Mouse (Mus musculus): ENCODE results near the gene Nim1k. TPM values are rescaled to one million over a fixed set of nuclear protein-coding genes. Genes with fewer than 3 reads are reported as not detected.
"Not testable (repeated sequence)": the region's sequence is repeated elsewhere in the genome, so short reads cannot be mapped to it uniquely, and the experiment has no call there.

The Nim1k gene
- polyA plus RNA-seq, 1 experiment from 2014 or later = 0.74 TPM

DNA sequence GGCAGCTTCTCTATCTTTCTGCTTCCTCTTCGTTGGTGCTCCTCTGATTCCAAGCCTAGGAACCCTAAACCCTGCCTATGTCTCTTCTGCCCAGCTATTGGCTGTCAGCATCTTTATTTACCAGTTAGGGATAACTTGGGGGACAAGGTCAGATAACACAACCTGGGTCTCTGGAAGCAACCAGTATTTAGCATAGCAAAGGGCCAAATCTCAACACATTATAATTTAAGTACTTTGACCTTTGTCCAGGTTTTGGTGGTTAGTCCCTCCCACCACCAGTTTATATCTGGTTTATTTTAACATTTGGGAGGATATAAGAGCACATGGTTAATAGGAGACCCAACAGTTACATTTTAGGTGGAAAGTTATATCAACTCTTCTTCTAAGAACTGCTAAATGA is 59.2 kb downstream of the Nim1k start:
- peaks cover 0 to 9% of the 10 kb centered on the region in 2 experiments for H3K4me1 ChIP-seq (ENCODE audit: control insufficient read depth in 2 of 2, insufficient read depth in 2 of 2, low read length in 2 of 2)
- H3K9me3 ChIP-seq (ENCODE audit: control insufficient read depth, low read length) = no peaks in the 10 kb centered on the region
- H3K27ac ChIP-seq (replicated peaks in 1 of 2; ENCODE audit: control insufficient read depth in 1 of 2, insufficient read depth in 1 of 2, low read depth in 2 of 2, low read length in 2 of 2) = no peak overlapping the region
- no peak overlapping the region for H3K9ac ChIP-seq (ENCODE audit: low read length)
- H3K27me3 ChIP-seq (ENCODE audit: control insufficient read depth, insufficient read depth, low read length) = no peaks in the 10 kb centered on the region
- 82% methylated on average over 1 of the region's 1 CpGs for WGBS
- ATAC-seq (ENCODE audit: insufficient number of reproducible peaks, insufficient read depth, low FRiP score, low read depth) = no peak
- no peak overlapping the region for H3K4me2 ChIP-seq (ENCODE audit: low read length)
- H3K36me3 ChIP-seq (ENCODE audit: control insufficient read depth, insufficient read depth, low read length) = peaks cover 28% of the 10 kb centered on the region
- H3K4me3 ChIP-seq (ENCODE audit: control insufficient read depth in 1 of 2, insufficient read depth in 1 of 2, low read depth in 1 of 2, low read length in 2 of 2) = no peak overlapping the region

DNA sequence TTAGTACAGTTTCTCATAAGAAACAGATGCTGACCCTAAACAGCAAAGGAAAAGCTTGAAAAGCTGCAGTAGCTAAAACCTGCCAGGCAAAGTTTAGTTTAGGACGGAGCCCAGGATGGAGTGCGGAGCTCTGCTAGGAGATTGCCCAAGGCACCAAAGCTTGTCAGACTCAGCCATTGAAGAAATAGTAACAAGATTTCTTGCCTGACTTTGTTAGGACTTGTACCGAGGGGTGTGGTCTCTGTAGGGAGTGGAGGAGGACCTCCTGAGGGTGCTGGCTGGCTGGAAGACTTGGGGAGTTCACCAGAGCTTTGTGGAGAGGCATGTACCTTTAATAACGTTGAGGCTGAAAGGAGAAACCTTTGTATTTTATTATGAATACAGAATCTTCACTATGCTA is 60.0 kb downstream of the Nim1k start:
- H3K9ac ChIP-seq (ENCODE audit: low read length) = no peak overlapping the region
- H3K4me1 ChIP-seq (ENCODE audit: control insufficient read depth in 2 of 2, insufficient read depth in 2 of 2, low read length in 2 of 2) = peaks cover 2 to 14% of the 10 kb centered on the region in 2 experiments
- no peak overlapping the region for H3K4me3 ChIP-seq (ENCODE audit: control insufficient read depth in 1 of 2, insufficient read depth in 1 of 2, low read depth in 1 of 2, low read length in 2 of 2)
- H3K4me2 ChIP-seq (ENCODE audit: low read length) = no peak overlapping the region
- H3K9me3 ChIP-seq (ENCODE audit: control insufficient read depth, low read length) = no peaks in the 10 kb centered on the region
- H3K27ac ChIP-seq (replicated peaks in 1 of 2; ENCODE audit: control insufficient read depth in 1 of 2, insufficient read depth in 1 of 2, low read depth in 2 of 2, low read length in 2 of 2) = no peak overlapping the region
- H3K36me3 ChIP-seq (ENCODE audit: control insufficient read depth, insufficient read depth, low read length) = peaks cover 20% of the 10 kb centered on the region
- 72% methylated on average over 4 of the region's 4 CpGs for WGBS
- H3K27me3 ChIP-seq (ENCODE audit: control insufficient read depth, insufficient read depth, low read length) = no peaks in the 10 kb centered on the region
- ATAC-seq (ENCODE audit: insufficient number of reproducible peaks, insufficient read depth, low FRiP score, low read depth) = no peak

DNA sequence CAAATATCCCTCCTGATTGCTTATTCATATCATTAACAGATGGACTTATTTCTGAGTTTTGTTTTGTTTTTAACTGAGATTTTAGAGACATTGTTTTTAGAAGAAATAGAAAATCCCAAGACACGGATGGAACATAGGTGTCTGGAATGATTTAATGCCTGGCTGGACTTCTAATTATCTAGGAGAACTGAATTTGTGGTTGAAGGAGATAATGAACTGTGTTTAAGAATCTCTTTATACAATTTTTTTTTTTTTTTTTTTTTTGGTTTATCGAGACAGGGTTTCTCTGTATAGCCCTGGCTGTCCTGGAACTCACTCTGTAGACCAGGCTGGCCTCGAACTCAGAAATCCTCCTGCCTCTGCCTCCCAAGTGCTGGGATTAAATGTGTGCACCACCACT is 63.7 kb downstream of the Nim1k start:
- Histone ChIP-seq H3K9ac (ENCODE audit: low read length) (peak overlapping the region; percentile 94), H3K4me3 (ENCODE audit: control insufficient read depth in 1 of 2, insufficient read depth in 1 of 2, low read depth in 1 of 2, low read length in 2 of 2) (peak overlapping the region in 1 of 2 experiments; percentile 93; a peak in 1 of 4 replicates), H3K4me1 (ENCODE audit: control insufficient read depth in 2 of 2, insufficient read depth in 2 of 2, low read length in 2 of 2) (peaks cover 2 to 14% of the 10 kb centered on the region in 2 experiments), H3K4me2 (ENCODE audit: low read length) (peak overlapping the region; percentile 82)
- H3K36me3 ChIP-seq (ENCODE audit: control insufficient read depth, insufficient read depth, low read length); ATAC-seq (ENCODE audit: insufficient number of reproducible peaks, insufficient read depth, low FRiP score, low read depth); H3K9me3 ChIP-seq (ENCODE audit: control insufficient read depth, low read length); H3K27ac ChIP-seq (replicated peaks in 1 of 2; ENCODE audit: control insufficient read depth in 1 of 2, insufficient read depth in 1 of 2, low read depth in 2 of 2, low read length in 2 of 2); H3K27me3 ChIP-seq (ENCODE audit: control insufficient read depth, insufficient read depth, low read length): not testable (repeated sequence)
- WGBS = 87% methylated on average over 3 of the region's 3 CpGs

DNA sequence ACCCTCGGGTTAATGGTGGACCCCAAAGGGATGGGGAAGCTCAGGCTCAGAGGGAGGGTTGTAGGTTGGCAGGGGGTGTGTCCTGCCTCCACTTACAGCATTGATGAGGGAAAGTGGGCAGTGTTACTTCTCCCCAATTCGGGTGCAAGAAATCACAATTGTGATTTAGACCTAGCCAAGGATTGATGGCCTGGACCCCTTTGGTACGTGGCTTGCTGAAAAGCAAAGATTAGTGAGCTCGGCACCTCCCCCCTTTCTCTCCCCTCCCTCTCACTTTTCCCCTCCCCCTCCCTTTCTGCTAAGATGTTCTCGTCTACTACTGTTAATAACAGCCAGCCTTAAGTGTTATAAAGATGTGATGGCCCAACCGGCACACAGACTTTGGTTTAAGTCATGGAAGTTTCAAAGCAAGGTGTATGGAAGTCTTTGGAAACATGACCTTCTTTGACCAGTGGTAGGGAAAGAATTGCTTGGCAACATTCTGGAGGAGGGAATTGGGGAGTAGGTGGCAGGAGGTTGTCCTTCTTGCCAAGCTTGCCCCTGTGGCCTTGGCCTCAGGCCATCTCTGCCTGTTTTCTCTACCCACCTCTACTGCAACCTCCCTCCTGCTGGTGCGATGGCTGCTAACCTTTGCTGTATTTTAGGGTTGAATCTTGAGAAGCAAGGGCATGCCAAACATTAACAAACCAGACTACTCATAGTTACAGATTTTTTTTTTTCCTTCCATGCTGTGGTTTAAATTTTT is 64.6 kb downstream of the Nim1k start:
- WGBS = 10% methylated on average over 7 of the region's 7 CpGs
- no peaks in the 10 kb centered on the region for H3K9me3 ChIP-seq (ENCODE audit: control insufficient read depth, low read length)
- H3K9ac ChIP-seq (ENCODE audit: low read length) = peak overlapping the region; percentile 94
- ATAC-seq (ENCODE audit: insufficient number of reproducible peaks, insufficient read depth, low FRiP score, low read depth) = no peak
- H3K27ac ChIP-seq (replicated peaks in 1 of 2; ENCODE audit: control insufficient read depth in 1 of 2, insufficient read depth in 1 of 2, low read depth in 2 of 2, low read length in 2 of 2) = peak overlapping the region; percentile 97 to 98
- H3K4me3 ChIP-seq (ENCODE audit: control insufficient read depth in 1 of 2, insufficient read depth in 1 of 2, low read depth in 1 of 2, low read length in 2 of 2) = peak overlapping the region; percentile 93 to 100
- H3K27me3 ChIP-seq (ENCODE audit: control insufficient read depth, insufficient read depth, low read length) = no peaks in the 10 kb centered on the region
- H3K36me3 ChIP-seq (ENCODE audit: control insufficient read depth, insufficient read depth, low read length) = 0 out of 2 replicates have a peak, but pooled peaks cover 2% of the 10 kb centered on the region
- H3K4me2 ChIP-seq (ENCODE audit: low read length) = peak overlapping the region; percentile 82
- H3K4me1 ChIP-seq (ENCODE audit: control insufficient read depth in 2 of 2, insufficient read depth in 2 of 2, low read length in 2 of 2) = peaks cover 2 to 14% of the 10 kb centered on the region in 2 experiments

DNA sequence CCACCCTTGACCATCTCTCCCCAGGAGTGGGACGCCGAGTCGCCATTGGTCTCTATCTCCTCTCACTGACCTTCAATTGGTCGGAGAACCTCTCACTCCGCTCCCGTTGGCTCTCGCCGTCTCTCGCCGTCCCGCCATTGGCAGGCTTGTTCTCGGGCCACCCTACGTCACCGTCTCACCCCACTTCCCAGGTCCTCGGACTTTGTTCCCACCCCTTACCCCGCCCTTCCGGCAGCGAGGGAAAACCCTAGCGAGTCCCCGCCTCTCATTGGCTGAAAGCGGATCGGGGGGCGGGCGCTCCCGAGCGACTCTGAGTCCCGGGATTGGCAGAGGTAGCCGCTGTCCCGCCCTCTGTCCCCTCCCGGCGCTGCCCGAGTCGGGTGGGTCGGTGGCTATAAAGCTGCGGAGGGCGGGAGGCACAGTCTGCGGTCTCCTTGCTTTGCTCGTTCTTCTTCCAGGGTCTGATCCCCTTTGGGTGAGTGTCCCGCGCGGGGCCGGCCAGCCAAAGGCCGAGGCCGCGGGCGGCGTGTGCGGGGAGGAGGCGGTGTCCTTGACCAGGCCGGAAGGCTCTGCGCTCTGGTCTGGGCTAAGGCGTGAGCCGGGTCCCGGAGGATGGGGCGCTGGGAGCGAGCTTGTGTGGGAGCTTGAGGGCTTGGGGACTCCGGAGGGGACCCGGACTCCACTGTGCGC is 65.5 kb downstream of the Nim1k start, which contains the start of gene Hmgcs1:
TSS of gene Hmgcs1 (plus strand) at position 341 of the 690 bp plus-strand sequence.
- Histone ChIP-seq H3K4me1 (ENCODE audit: control insufficient read depth in 2 of 2, insufficient read depth in 2 of 2, low read length in 2 of 2) (peaks cover 2 to 14% of the 10 kb centered on the region in 2 experiments), H3K9ac (ENCODE audit: low read length) (peak within 1 kb of the TSS; percentile 94), H3K9me3 (ENCODE audit: control insufficient read depth, low read length) (no peaks in the 10 kb centered on the region), H3K36me3 (ENCODE audit: control insufficient read depth, insufficient read depth, low read length) (0 out of 2 replicates have a peak, but pooled peaks cover 2% of the 10 kb centered on the region), H3K27me3 (ENCODE audit: control insufficient read depth, insufficient read depth, low read length) (no peaks in the 10 kb centered on the region), H3K27ac (replicated peaks in 1 of 2; ENCODE audit: control insufficient read depth in 1 of 2, insufficient read depth in 1 of 2, low read depth in 2 of 2, low read length in 2 of 2) (peak within 1 kb of the TSS; percentile 97 to 98), H3K4me2 (ENCODE audit: low read length) (peak within 1 kb of the TSS; percentile 82), H3K4me3 (ENCODE audit: control insufficient read depth in 1 of 2, insufficient read depth in 1 of 2, low read depth in 1 of 2, low read length in 2 of 2) (peak within 1 kb of the TSS; percentile 93 to 100)
- under 1% methylated on average over 59 of the region's 59 CpGs for WGBS
- ATAC-seq (ENCODE audit: insufficient number of reproducible peaks, insufficient read depth, low FRiP score, low read depth) = peak; percentile 100

DNA sequence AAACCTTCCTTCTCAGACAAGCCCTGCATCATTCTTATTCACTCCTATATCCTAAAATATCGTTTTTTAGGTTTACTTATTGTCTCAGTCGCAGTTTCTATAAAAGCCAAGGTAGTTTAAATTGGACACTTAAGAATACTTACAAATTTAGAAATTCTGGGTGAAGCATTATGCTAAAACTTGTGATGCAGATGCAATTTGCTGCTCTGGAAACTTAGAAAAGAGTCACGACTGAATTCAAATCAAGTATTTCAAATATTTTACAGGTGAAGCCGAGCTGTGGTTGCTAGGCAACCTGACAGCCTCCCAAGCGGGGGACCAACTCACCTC is 66.0 kb downstream of the Nim1k start:
- H3K27ac ChIP-seq (replicated peaks in 1 of 2; ENCODE audit: control insufficient read depth in 1 of 2, insufficient read depth in 1 of 2, low read depth in 2 of 2, low read length in 2 of 2) = no peak overlapping the region
- H3K4me2 ChIP-seq (ENCODE audit: low read length) = peak overlapping the region; percentile 65
- H3K9me3 ChIP-seq (ENCODE audit: control insufficient read depth, low read length) = no peaks in the 10 kb centered on the region
- no peaks in the 10 kb centered on the region for H3K27me3 ChIP-seq (ENCODE audit: control insufficient read depth, insufficient read depth, low read length)
- peak overlapping the region; percentile 18 for H3K9ac ChIP-seq (ENCODE audit: low read length)
- H3K4me3 ChIP-seq (ENCODE audit: control insufficient read depth in 1 of 2, insufficient read depth in 1 of 2, low read depth in 1 of 2, low read length in 2 of 2) = peak overlapping the region; percentile 26 to 93
- no peak for ATAC-seq (ENCODE audit: insufficient number of reproducible peaks, insufficient read depth, low FRiP score, low read depth)
- WGBS = 12% methylated on average over 5 of the region's 5 CpGs
- 0 out of 2 replicates have a peak, but pooled peaks cover 2% of the 10 kb centered on the region for H3K36me3 ChIP-seq (ENCODE audit: control insufficient read depth, insufficient read depth, low read length)
- H3K4me1 ChIP-seq (ENCODE audit: control insufficient read depth in 2 of 2, insufficient read depth in 2 of 2, low read length in 2 of 2) = peaks cover 2 to 14% of the 10 kb centered on the region in 2 experiments

DNA sequence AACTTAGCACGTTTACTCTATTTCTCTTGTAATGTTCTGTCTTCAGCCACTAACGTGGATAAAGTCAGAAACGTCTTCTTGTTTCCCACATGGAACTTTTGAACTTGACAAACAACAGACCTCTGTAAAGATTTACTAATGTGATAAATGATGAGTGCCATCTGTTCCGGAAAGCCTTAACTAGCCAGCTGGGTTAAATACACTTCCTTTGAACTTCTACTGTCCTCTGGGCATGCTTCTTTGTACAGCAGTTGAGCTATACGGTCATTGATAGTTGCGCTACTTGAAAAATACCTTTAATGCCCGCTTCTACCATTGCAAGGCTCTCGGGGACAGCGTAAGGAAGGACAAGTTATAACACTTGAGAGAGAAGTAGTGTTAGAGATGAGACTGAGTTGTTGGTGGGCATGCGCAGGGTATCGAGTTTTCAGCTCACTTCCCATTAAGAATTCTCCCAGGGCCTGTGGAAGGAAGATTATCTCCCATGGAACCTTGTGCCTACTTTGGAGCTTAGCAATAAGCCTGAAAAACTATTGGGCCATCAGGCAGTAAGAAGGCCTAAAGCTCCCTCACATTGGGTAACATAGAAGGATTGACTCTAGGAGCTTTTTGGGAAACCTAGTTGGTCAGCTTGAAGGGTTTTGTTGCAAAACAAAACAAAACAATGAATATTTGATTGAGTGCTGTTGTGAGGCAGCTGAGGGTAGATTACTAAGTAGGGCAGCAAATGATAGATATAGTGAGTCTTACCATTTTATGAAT is 71.1 kb downstream of the Nim1k start:
- H3K4me3 ChIP-seq (ENCODE audit: control insufficient read depth in 1 of 2, insufficient read depth in 1 of 2, low read depth in 1 of 2, low read length in 2 of 2) = no peak overlapping the region
- H3K4me2 ChIP-seq (ENCODE audit: low read length) = no peak overlapping the region
- no peak overlapping the region for H3K27ac ChIP-seq (replicated peaks in 1 of 2; ENCODE audit: control insufficient read depth in 1 of 2, insufficient read depth in 1 of 2, low read depth in 2 of 2, low read length in 2 of 2)
- no peak for ATAC-seq (ENCODE audit: insufficient number of reproducible peaks, insufficient read depth, low FRiP score, low read depth)
- H3K36me3 ChIP-seq (ENCODE audit: control insufficient read depth, insufficient read depth, low read length) = no peaks in the 10 kb centered on the region
- no peaks in the 10 kb centered on the region for H3K9me3 ChIP-seq (ENCODE audit: control insufficient read depth, low read length)
- H3K9ac ChIP-seq (ENCODE audit: low read length) = no peak overlapping the region
- no peaks in the 10 kb centered on the region for H3K27me3 ChIP-seq (ENCODE audit: control insufficient read depth, insufficient read depth, low read length)
- H3K4me1 ChIP-seq (ENCODE audit: control insufficient read depth in 2 of 2, insufficient read depth in 2 of 2, low read length in 2 of 2) = no peaks in the 10 kb centered on the region; a peak in 1 of 4 replicates
- WGBS = 74% methylated on average over 11 of the region's 11 CpGs
